Mouse (Mus musculus): ENCODE results near the gene D10Jhu81e. TPM values are rescaled to one million over a fixed set of nuclear protein-coding genes. Genes with fewer than 3 reads are reported as not detected.
"Not testable (repeated sequence)": the region's sequence is repeated elsewhere in the genome, so short reads cannot be mapped to it uniquely, and the experiment has no call there.

D10Jhu81e gene
- total RNA-seq (2021): 100 to 1,000 TPM; 119 to 143 TPM
- long read RNA-seq, experiment 1, transcript D10Jhu81e-201 (7 exons, 1,378 nt): major isoform, 11 of 12 reads
- long read RNA-seq, experiment 1, partial matches to known transcripts: 0 of 12 reads
- long read RNA-seq, experiment 1, other reads (novel, unspliced or antisense): 1 of 12 reads
- long read RNA-seq, experiment 2, transcript D10Jhu81e-201 (7 exons, 1,378 nt): major isoform, 7 of 9 reads
- long read RNA-seq, experiment 2, partial matches to known transcripts: 1 of 9 reads
- long read RNA-seq, experiment 2, other reads (novel, unspliced or antisense): 1 of 9 reads

GRCm38 (mm10) chr10:78169281-78170042 is at the start of gene D10Jhu81e:
D10Jhu81e (minus strand) TSS chr10:78169782.
- peak; percentile 100 for DNase-seq

GRCm38 (mm10) chr10:78218576-78218975 is 49.0 kb upstream of the D10Jhu81e start:
- DNase-seq: no peak

GRCm38 (mm10) chr10:78216376-78217083 is 46.9 kb upstream of the D10Jhu81e start:
- DNase-seq: no peak

GRCm38 (mm10) chr10:78214371-78214770 is 44.8 kb upstream of the D10Jhu81e start:
- no peak for DNase-seq

GRCm38 (mm10) chr10:78211311-78211710 is 41.7 kb upstream of the D10Jhu81e start:
- DNase-seq: no peak

- DNase-seq: no peak
These were observed 31.6 kb upstream of the D10Jhu81e start for GRCm38 (mm10) chr10:78201182-78201581.

GRCm38 (mm10) chr10:78192933-78193332 is 23.4 kb upstream of the D10Jhu81e start:
- DNase-seq: no peak

GRCm38 (mm10) chr10:78186076-78186475 is 16.5 kb upstream of the D10Jhu81e start:
- DNase-seq: not testable (repeated sequence)

GRCm38 (mm10) chr10:78185381-78185725 is 15.8 kb upstream of the D10Jhu81e start:
- DNase-seq: no peak

GRCm38 (mm10) chr10:78184531-78185380 is 15.2 kb upstream of the D10Jhu81e start, which contains the start of gene Pwp2:
Pwp2 (minus strand) TSS chr10:78185149.
- peak; percentile 89 for DNase-seq

GRCm38 (mm10) chr10:78183577-78183976 is 14.0 kb upstream of the D10Jhu81e start:
- no peak for DNase-seq

- no peak for DNase-seq
These were observed 12.7 kb upstream of the D10Jhu81e start for GRCm38 (mm10) chr10:78182321-78182720.

GRCm38 (mm10) chr10:78174474-78174873 is 4.9 kb upstream of the D10Jhu81e start:
- DNase-seq: no peak

- no peak for DNase-seq
These were observed 2.0 kb upstream of the D10Jhu81e start for GRCm38 (mm10) chr10:78171581-78171980.

- DNase-seq: no peak
These were observed 1.5 kb upstream of the D10Jhu81e start for GRCm38 (mm10) chr10:78171057-78171456.

GRCm38 (mm10) chr10:78170445-78170844 is 863 bp upstream of the D10Jhu81e start:
- DNase-seq: no peak

- no peak for DNase-seq
These were observed 790 bp downstream of the D10Jhu81e start for GRCm38 (mm10) chr10:78168792-78169191.

GRCm38 (mm10) chr10:78167775-78168174 is 1.8 kb downstream of the D10Jhu81e start:
- DNase-seq: no peak

- DNase-seq: no peak
These were observed 2.2 kb downstream of the D10Jhu81e start for GRCm38 (mm10) chr10:78167333-78167732.

GRCm38 (mm10) chr10:78165256-78166005 is 4.2 kb downstream of the D10Jhu81e start:
- DNase-seq: no peak

- DNase-seq: no peak
These were observed 4.8 kb downstream of the D10Jhu81e start for GRCm38 (mm10) chr10:78164786-78165185.

Measured in gastrocnemius, postnatal 10 days (tissue).